Mouse (Mus musculus) retina, adult 2 months (tissue): ENCODE measurements at regions not wholly inside any gene's neighbourhood (a gene's known extent, or its start where the extent isn't known, plus 50 kb on each side); places are given as distances from the start of the nearest gene placed in this dataset.

Experiments
- DNase-seq: peaks from one replicate; pipeline ENCODE4 v3.0.0-alpha.2; 2012; ENCODE audit warnings: low read depth, low spot score

GRCm38 (mm10) chr15:51558215-51558614, 2326.5 kb upstream of the Gm7489 start:
- DNase-seq: no peak

- no peak for DNase-seq
These were observed 2319.2 kb upstream of the Gm7489 start for GRCm38 (mm10) chr15:51565543-51565942.

- DNase-seq: no peak
These were observed 2314.1 kb upstream of the Gm7489 start for GRCm38 (mm10) chr15:51570631-51571030.

- DNase-seq: no peak
These were observed 2310.1 kb upstream of the Gm7489 start for GRCm38 (mm10) chr15:51574538-51575105.

GRCm38 (mm10) chr15:51583636-51584035, 2301.1 kb upstream of the Gm7489 start:
- DNase-seq: no peak

GRCm38 (mm10) chr15:51586146-51586545, 2298.6 kb upstream of the Gm7489 start:
- no peak for DNase-seq

GRCm38 (mm10) chr15:51591406-51592068, 2293.2 kb upstream of the Gm7489 start:
- DNase-seq: no peak

- no peak for DNase-seq
These were observed 2292.7 kb upstream of the Gm7489 start for GRCm38 (mm10) chr15:51592069-51592435.

- DNase-seq: no peak
These were observed 2291.9 kb upstream of the Gm7489 start for GRCm38 (mm10) chr15:51592511-51593498.

- DNase-seq: no peak
These were observed 2290.6 kb upstream of the Gm7489 start for GRCm38 (mm10) chr15:51594060-51594459.

GRCm38 (mm10) chr15:51595655-51596054, 2289.1 kb upstream of the Gm7489 start:
- peak; percentile 2 for DNase-seq

- no peak for DNase-seq
These were observed 2286.9 kb upstream of the Gm7489 start for GRCm38 (mm10) chr15:51597841-51598240.

GRCm38 (mm10) chr15:51601128-51601855, 2283.4 kb upstream of the Gm7489 start:
- DNase-seq: no peak

GRCm38 (mm10) chr15:51621455-51621854, 2263.3 kb upstream of the Gm7489 start:
- no peak for DNase-seq

GRCm38 (mm10) chr15:51627463-51627862, 2257.2 kb upstream of the Gm7489 start:
- DNase-seq: no peak

GRCm38 (mm10) chr15:51628518-51628917, 2256.2 kb upstream of the Gm7489 start:
- no peak for DNase-seq

- no peak for DNase-seq
These were observed 2252.8 kb upstream of the Gm7489 start for GRCm38 (mm10) chr15:51631881-51632280.

- no peak for DNase-seq
These were observed 2251.6 kb upstream of the Gm7489 start for GRCm38 (mm10) chr15:51633068-51633467.

- no peak for DNase-seq
These were observed 2250.0 kb upstream of the Gm7489 start for GRCm38 (mm10) chr15:51634726-51635125.

GRCm38 (mm10) chr15:51635129-51635920, 2249.4 kb upstream of the Gm7489 start:
- no peak for DNase-seq

- no peak for DNase-seq
These were observed 2247.1 kb upstream of the Gm7489 start for GRCm38 (mm10) chr15:51637570-51637969.
